Mouse (Mus musculus) limb, embryonic 15.5 days (tissue): ENCODE measurements around the gene Ttc14. TPM values are rescaled to one million over a fixed set of nuclear protein-coding genes. Genes with fewer than 3 reads are reported as not detected.

Experiments used
- ATAC-seq: fragments of 200-750 bp; cut with Nextera tagmentation; 2 replicates; pipeline ENCODE4 v1.8.0; 2017; ENCODE audit warnings: low read depth, moderate TSS enrichment; ENCODE audit not compliant: insufficient number of reproducible peaks, low FRiP score, low TSS enrichment
- H3K27ac ChIP-seq: fragments of 300-500 bp; sonication (generic); 2 replicates; pipeline ENCODE4 v1.5.1; 2015; ENCODE audit warnings: moderate library complexity, mild to moderate bottlenecking, inconsistent platforms
- H3K27me3 ChIP-seq: fragments of 300-500 bp; sonication (generic); 2 replicates; pipeline ENCODE4 v1.6.1; 2015; ENCODE audit warnings: inconsistent platforms
- H3K36me3 ChIP-seq: fragments of 300-500 bp; sonication (generic); 2 replicates; pipeline ENCODE4 v1.6.1; 2015; ENCODE audit warnings: inconsistent platforms
- H3K4me1 ChIP-seq: fragments of 300-500 bp; sonication (generic); 2 replicates; pipeline ENCODE4 v1.6.1; 2015; ENCODE audit warnings: inconsistent platforms
- H3K4me2 ChIP-seq: fragments of 300-500 bp; sonication (generic); 2 replicates; pipeline ENCODE4 v1.6.1; 2015; ENCODE audit warnings: mild to moderate bottlenecking, inconsistent platforms
- H3K4me3 ChIP-seq: fragments of 300-500 bp; sonication (generic); 2 replicates; pipeline ENCODE4 v1.5.1; 2015; ENCODE audit warnings: mild to moderate bottlenecking, inconsistent platforms
- H3K9ac ChIP-seq: fragments of 300-500 bp; sonication (generic); 2 replicates; pipeline ENCODE4 v1.6.1; 2015; ENCODE audit warnings: inconsistent platforms
- H3K9me3 ChIP-seq: fragments of 300-500 bp; sonication (generic); 2 replicates; pipeline ENCODE4 v1.6.1; 2016; ENCODE audit warnings: inconsistent platforms
- WGBS: fragments of 180-500 bp; shearing (Covaris S2); methylation state at CpG from one replicate; pipeline ENCODE4 v1.1.7; 2015; 5-methylcytosine and 5-hydroxymethylcytosine counted together
- polyA plus RNA-seq: library from polyadenylated mRNA; unstranded; fragments of >200 nt; fragmentation: Nextera tagmentation; extraction: Ambion mirVana; gene quantifications from 2 replicates; pipeline ENCODE4 v1.2.1, GENCODE M21; 2015

Ttc14 gene
- 56.6 and 69.1 TPM in 2 replicates for polyA plus RNA-seq

DNA sequence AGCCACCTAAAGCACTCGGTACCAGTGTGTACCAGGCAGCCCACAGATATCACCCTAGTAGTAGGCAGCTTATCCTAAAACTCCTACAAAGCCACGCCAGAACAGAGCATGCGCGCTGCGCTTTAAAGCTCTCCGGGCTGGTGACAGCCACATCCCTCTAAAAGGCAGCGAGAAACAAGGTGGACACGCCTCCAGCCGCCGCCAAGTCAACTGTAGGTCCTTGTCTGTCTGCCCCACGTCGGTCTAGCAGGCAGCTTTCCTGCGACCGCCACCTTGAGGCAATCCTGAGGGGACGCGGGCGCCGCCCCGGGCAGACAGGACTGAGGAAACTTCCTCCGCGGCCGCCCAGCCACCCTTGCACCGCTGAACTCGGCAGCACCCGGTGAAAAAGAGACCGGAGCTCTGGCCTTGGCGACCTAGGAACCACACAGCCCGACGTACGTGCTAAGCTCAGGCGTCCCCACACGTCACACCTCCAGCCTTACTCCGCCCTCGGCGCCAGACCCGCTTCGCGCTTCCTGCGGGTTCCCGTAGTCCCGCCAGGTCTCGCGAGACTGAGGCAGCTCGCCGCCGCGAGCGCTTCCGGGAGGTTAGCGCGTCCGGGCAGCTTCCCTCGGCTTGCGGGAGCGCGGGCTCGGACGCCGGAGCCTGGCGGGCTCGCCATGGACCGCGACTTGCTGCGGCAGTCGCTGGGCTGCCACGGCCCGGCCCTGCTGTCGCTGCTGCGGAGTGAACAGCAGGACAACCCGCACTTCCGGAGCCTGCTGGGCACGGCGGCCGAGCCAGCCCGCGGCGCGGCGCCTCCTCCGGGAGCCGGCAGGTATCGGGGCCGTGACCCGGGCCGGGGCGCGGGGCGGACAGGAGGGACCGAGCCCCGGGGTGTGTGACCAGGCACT, at the start of gene Ttc14:
Ttc14 (plus strand) TSS at position 216 of the 896 bp plus-strand sequence.
- H3K4me3 ChIP-seq: peak within 1 kb of the TSS; percentile 99
- peak within 1 kb of the TSS; percentile 95 for H3K9ac ChIP-seq
- peaks cover 7% of the 10 kb centered on the region for H3K36me3 ChIP-seq
- ATAC-seq: peak; percentile 99
- peak within 1 kb of the TSS; percentile 58 for H3K4me2 ChIP-seq
- H3K4me1 ChIP-seq: peaks cover 7% of the 10 kb centered on the region
- no peaks in the 10 kb centered on the region for H3K27me3 ChIP-seq
- WGBS: under 1% methylated on average over 90 of the region's 90 CpGs
- no peaks in the 10 kb centered on the region for H3K9me3 ChIP-seq
- H3K27ac ChIP-seq: peak within 1 kb of the TSS; percentile 100

DNA sequence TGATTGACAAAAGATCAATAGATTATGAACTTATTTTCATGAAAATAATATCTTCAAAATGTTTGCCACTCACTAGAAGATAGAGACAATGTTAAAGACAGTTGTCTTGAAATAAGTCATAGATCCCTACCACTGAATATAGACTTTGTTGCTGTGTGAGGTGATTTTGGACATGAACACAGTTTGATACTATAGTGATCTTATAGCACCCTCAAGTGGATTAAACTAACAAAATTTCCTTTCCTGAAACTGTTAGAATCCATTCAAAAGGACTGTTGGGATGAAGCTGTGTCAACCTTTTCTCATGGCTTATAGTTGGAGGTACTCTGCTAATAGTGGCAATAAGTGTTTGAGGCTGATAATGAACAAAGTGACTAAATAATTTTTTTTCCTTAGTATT, 8.7 kb upstream of the Ttc14 start:
- Histone ChIP-seq H3K4me3 (no peak overlapping the region), H3K4me2 (no peak overlapping the region), H3K9me3 (no peaks in the 10 kb centered on the region)

DNA sequence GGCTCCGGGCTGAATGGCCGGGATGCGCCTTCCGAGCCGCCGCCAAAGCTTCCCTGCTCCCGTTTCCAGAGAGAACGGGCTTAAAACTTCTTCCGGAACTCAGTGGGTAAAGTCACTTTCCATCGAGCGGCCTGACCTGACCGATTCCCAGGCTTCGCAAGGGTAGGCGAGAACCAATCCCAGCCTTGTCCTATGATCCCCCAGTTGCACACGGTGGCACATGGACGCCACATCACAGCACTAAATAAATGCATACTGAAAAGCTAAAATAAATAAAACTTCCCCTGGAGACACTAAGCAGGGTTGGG, 835 bp downstream of the Ttc14 start:
- Histone ChIP-seq H3K4me2 (peak overlapping the region; percentile 47), H3K4me1 (peaks cover 7% of the 10 kb centered on the region), H3K27me3 (no peaks in the 10 kb centered on the region), H3K36me3 (peaks cover 11% of the 10 kb centered on the region), H3K9me3 (no peaks in the 10 kb centered on the region), H3K27ac (peak overlapping the region; percentile 100), H3K9ac (peak overlapping the region; percentile 95), H3K4me3 (peak overlapping the region; percentile 99)
- no peak; the same call in 1 of the 2 replicates for ATAC-seq
- 0% methylated on average over 16 of the region's 16 CpGs for WGBS

More for the DNA sequence above, 8.7 kb upstream of the Ttc14 start:
- Histone ChIP-seq H3K27ac (no peak overlapping the region), H3K36me3 (no peaks in the 10 kb centered on the region), H3K27me3 (no peaks in the 10 kb centered on the region), H3K4me1 (no peaks in the 10 kb centered on the region), H3K9ac (no peak overlapping the region)
- no peak for ATAC-seq

DNA sequence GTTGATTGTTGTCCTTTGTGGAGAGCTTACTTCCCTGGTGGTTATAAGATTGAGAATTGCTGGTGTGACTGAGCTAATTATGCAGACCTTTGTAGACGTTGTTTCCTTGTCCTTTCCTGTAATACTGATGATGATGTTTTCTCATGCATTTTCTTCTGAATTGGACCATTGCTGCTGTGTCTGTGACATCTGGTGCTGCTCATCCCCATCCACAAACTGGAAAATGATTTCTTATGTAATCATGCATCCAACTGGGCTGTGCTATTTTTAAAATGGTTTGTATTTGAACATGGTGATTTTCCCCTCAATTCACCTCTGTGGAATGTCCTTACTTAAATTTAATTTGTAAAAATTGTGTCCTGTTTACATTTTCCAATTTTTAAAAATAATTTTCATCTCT, 7.5 kb downstream of the Ttc14 start:
- H3K9ac ChIP-seq: no peak overlapping the region
- H3K9me3 ChIP-seq: no peaks in the 10 kb centered on the region
- H3K36me3 ChIP-seq: peaks cover 40% of the 10 kb centered on the region
- no peak overlapping the region for H3K4me3 ChIP-seq
- H3K27me3 ChIP-seq: no peaks in the 10 kb centered on the region
- H3K4me1 ChIP-seq: no peaks in the 10 kb centered on the region
- H3K4me2 ChIP-seq: no peak overlapping the region
- no peak for ATAC-seq
- no peak overlapping the region for H3K27ac ChIP-seq
- 83% methylated on average over 1 of the region's 1 CpGs for WGBS

DNA sequence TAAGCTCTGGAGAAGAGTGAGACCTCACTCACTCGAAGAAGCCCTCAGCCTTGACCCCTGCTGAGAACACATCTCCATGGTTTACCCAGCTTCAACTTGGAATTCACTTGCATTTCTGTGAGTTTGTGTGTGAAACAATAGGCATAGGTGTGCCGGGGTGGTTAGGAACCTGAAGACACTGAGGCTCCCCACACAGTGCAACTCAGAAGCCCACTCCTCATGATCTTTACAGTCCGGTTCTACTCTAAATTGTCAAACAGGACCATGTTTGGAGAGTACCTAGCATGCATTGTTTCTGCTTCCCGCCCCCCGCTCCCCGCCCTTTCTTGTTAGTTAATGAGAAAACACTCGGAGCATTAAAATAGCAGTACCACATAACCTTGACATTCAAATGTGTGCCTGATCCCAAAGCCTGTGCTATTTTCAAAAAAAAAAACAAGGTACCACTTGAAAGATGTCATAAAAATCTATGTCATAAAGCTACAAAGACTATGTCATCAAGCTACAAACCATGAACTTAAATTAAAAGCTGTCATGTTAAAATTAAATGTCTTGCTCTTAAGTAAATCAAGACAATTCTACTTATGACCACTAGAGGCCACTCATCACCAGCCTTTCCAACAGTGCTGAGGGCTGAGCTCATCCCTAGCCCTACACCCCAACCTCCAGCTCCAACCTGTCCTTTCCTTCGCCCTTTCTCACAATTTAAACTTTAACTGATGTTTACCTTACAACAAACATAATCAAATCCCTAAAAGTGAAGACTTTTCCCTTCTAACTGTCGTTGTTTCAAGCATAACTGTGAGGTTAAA, 24.7 kb downstream of the Ttc14 start:
- Histone ChIP-seq H3K9me3 (no peaks in the 10 kb centered on the region), H3K27ac (no peak overlapping the region), H3K36me3 (no peaks in the 10 kb centered on the region), H3K4me1 (no peaks in the 10 kb centered on the region), H3K4me2 (no peak overlapping the region), H3K27me3 (no peaks in the 10 kb centered on the region), H3K4me3 (no peak overlapping the region), H3K9ac (no peak overlapping the region)
- ATAC-seq: no peak
- WGBS: 44% methylated on average over 9 of the region's 9 CpGs

DNA sequence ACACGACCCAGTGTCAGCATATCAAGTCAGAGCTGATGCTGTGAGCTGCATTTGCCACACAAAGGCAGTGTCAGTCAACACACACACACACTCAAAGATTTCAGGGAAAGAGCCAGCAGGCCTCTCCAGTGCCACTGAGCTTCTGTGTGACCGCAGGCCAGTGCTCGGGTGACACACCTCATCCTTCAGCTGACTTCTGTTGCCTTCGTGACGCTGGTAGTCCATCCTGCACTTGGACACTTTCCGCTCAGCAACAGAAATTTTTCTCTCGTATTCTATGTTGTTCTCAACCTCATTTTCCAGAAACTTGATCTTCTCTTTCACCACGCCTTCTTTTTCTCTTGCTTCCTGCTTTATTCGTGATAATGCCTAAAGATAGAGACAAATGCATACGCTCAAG, 32.7 kb downstream of the Ttc14 start:
- Histone ChIP-seq H3K4me1 (no peaks in the 10 kb centered on the region), H3K9ac (no peak overlapping the region), H3K36me3 (no peaks in the 10 kb centered on the region), H3K27me3 (no peaks in the 10 kb centered on the region), H3K4me2 (no peak overlapping the region), H3K4me3 (no peak overlapping the region), H3K9me3 (no peaks in the 10 kb centered on the region), H3K27ac (no peak overlapping the region)
- no peak for ATAC-seq
- WGBS: 81% methylated on average over 10 of the region's 10 CpGs

DNA sequence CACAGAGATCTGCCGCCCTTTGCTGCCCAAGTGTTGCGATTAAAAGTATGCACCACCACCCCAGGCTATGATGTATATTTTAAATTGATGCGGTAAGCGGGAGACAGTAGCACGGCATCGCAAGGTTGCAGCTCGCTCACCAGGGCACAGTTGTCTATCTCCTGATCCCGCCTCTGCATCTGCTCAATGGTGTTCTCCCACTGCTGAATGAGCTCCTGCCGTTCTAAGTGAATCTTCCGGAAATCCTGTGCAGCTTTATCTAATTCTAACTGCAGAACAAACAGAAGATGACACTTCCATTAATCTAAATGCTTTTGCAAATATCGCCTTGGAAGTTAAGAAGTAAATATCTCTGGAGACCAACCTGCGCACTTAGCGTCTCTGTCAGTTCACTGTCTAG, 36.9 kb downstream of the Ttc14 start:
- no peak overlapping the region for H3K9ac ChIP-seq
- H3K36me3 ChIP-seq: no peaks in the 10 kb centered on the region
- H3K27ac ChIP-seq: no peak overlapping the region
- no peak for ATAC-seq
- H3K27me3 ChIP-seq: no peaks in the 10 kb centered on the region
- H3K4me3 ChIP-seq: no peak overlapping the region
- H3K4me2 ChIP-seq: no peak overlapping the region
- H3K9me3 ChIP-seq: no peaks in the 10 kb centered on the region
- WGBS: 93% methylated on average over 13 of the region's 13 CpGs
- no peaks in the 10 kb centered on the region for H3K4me1 ChIP-seq

DNA sequence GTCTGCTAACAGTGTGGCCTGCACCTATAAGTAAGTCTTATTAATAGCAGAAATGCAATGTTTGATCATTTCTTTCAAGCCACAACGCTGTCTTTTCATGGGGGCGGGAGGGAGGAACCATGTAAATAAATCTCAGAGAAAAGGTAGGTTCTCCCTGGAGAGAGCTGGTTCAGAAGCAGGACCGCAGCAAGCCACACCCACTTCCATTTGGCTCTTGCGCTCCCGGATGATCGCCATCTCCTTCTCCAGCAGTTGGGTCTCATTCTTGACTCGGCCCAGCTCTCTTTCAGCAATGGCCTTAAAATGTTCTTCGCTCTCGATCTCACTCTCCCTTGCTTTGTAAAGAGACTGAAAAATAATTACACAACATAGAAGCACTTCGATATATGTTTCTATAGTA, 39.2 kb downstream of the Ttc14 start:
- H3K27ac ChIP-seq: no peak overlapping the region
- H3K4me2 ChIP-seq: no peak overlapping the region
- no peak overlapping the region for H3K9ac ChIP-seq
- no peak for ATAC-seq
- H3K4me3 ChIP-seq: no peak overlapping the region
- no peaks in the 10 kb centered on the region for H3K9me3 ChIP-seq
- H3K36me3 ChIP-seq: no peaks in the 10 kb centered on the region
- 52% methylated on average over 10 of the region's 10 CpGs for WGBS
- 0 out of 2 replicates have a peak, but pooled peaks cover 2% of the 10 kb centered on the region for H3K4me1 ChIP-seq
- H3K27me3 ChIP-seq: no peaks in the 10 kb centered on the region

DNA sequence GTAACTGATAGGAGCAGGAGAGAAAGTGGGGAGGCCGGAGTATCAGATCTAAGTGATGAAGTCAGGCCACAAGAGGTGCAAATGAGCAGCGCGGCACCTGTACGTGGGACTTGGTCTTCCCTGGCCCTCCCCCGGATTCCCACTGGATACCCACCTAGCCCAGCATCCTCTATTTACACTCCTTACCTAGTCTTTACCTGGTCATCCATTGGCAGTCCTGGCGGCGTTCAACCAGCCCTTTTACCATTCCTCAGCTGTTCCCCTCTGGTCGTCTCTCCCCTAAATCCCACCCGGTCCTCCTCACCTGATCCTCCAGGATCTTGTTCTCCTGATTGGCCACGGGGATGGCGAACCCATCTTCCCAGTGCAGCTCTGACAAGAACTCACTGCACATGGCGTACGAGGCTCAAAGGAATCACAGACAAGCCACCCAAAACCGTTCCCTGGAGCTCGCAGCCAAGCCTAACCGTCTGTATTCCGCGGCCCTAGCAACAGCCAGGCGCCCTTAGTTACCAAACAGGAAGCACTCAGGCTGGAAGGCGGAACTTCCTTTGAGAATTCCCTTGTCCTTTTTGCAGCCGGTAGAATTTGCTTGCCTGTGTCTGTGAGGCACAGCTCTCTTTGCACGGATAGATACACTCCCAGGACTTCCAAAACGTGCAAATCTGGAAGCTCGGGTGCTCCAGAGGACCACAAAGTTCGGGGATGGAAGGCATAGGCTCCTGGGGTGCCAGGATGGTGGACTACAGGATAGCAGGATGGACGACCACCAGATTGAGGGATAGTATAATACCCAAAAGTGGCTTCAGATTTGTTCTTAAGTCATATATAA, 44.4 kb downstream of the Ttc14 start, which contains the start of gene Ccdc39:
Ccdc39 (minus strand) TSS at position 510 of the 832 bp plus-strand sequence.
- 5% methylated on average over 26 of the region's 26 CpGs for WGBS
- H3K9ac ChIP-seq: peak within 1 kb of the TSS; percentile 24; the same call in 1 of the 2 replicates

DNA sequence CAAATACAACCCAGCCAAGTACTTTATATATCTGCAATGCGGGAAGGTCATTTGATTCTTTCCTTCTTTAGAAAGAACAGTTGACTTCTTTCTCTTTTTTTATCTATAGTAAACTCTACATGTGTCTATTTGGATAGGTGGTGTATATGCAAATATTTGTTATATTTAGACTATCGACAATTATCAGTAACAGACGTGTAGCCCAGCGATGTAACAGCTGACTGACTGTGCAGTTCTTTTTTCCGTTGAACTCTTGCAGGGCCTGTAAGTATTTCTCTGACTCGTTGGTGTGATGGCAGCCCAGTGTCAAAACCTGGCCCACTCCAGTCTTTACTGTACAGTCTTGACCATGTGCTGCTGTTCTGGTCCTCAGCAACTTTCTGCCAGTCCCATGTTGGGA, 47.0 kb downstream of the Ttc14 start:
- no peak overlapping the region for H3K27ac ChIP-seq
- H3K9me3 ChIP-seq: no peaks in the 10 kb centered on the region
- 0 out of 2 replicates have a peak, but pooled peaks cover 2% of the 10 kb centered on the region for H3K4me1 ChIP-seq
- no peak overlapping the region for H3K4me3 ChIP-seq
- no peak overlapping the region for H3K4me2 ChIP-seq
- 79% methylated on average over 6 of the region's 6 CpGs for WGBS
- no peaks in the 10 kb centered on the region for H3K36me3 ChIP-seq
- ATAC-seq: no peak
- H3K9ac ChIP-seq: no peak overlapping the region
- H3K27me3 ChIP-seq: no peaks in the 10 kb centered on the region

More for the DNA sequence above, 44.4 kb downstream of the Ttc14 start, which contains the start of gene Ccdc39:
- peak within 1 kb of the TSS; percentile 57 for H3K4me2 ChIP-seq
- H3K4me1 ChIP-seq: 0 out of 2 replicates have a peak, but pooled peaks cover 2% of the 10 kb centered on the region
- H3K27me3 ChIP-seq: no peaks in the 10 kb centered on the region
- no peaks in the 10 kb centered on the region for H3K36me3 ChIP-seq
- peak; percentile 67; the same call in 1 of the 2 replicates for ATAC-seq
- H3K27ac ChIP-seq: no peak within 1 kb of the TSS
- peak within 1 kb of the TSS; percentile 41 for H3K4me3 ChIP-seq
- H3K9me3 ChIP-seq: no peaks in the 10 kb centered on the region

DNA sequence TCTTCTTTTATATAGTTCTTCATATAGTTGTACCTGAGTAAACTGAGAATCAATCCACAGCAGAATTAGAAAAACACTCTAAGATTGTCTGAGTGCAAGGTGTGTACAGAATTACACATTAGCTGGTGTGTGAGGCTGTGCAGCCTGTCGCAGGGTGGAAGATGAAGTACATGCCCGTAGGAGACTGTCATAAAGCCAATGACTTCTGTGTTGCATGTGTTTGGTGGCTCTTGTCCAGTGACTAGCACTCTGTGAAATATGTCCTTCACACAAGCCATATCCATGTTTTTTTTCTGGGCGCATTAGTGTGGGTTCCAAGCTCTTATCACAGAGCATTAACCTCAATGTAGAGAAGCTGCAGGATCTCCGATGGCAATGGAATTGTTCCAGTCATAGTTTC, 51.2 kb downstream of the Ttc14 start:
- WGBS: 83% methylated on average over 4 of the region's 4 CpGs
- Histone ChIP-seq H3K4me1 (no peaks in the 10 kb centered on the region), H3K9ac (no peak overlapping the region), H3K9me3 (no peaks in the 10 kb centered on the region), H3K27me3 (no peaks in the 10 kb centered on the region), H3K4me3 (no peak overlapping the region), H3K27ac (no peak overlapping the region), H3K36me3 (no peaks in the 10 kb centered on the region), H3K4me2 (no peak overlapping the region)
- ATAC-seq: no peak
